Mouse (Mus musculus) liver (tissue): ENCODE data around the gene Mgat2.

ENCODE experiments used
- DNase-seq: peaks from one replicate; pipeline ENCODE4 v3.0.0-alpha.2; 2020; ENCODE audit warnings: mixed read lengths

Mgat2 gene

GRCm38 (mm10) chr12:69181800-69182199, 2.2 kb upstream of the Mgat2 start:
- DNase-seq, result no peak

- DNase-seq, result peak; percentile 68
Measured at GRCm38 (mm10) chr12:69184342-69185295, 662 bp downstream of the Mgat2 start.

GRCm38 (mm10) chr12:69185371-69185770, 1.4 kb downstream of the Mgat2 start:
- no peak for DNase-seq

- DNase-seq, result no peak
Measured at GRCm38 (mm10) chr12:69186811-69187471, 3.0 kb downstream of the Mgat2 start.

- DNase-seq, result no peak
Measured at GRCm38 (mm10) chr12:69190074-69190473, 6.1 kb downstream of the Mgat2 start.

- no peak for DNase-seq
Measured at GRCm38 (mm10) chr12:69190522-69190921, 6.6 kb downstream of the Mgat2 start.

- DNase-seq, result no peak
Measured at GRCm38 (mm10) chr12:69191396-69191795, 7.4 kb downstream of the Mgat2 start.

GRCm38 (mm10) chr12:69192637-69193036, 8.7 kb downstream of the Mgat2 start:
- DNase-seq, result no peak

- DNase-seq, result peak; percentile 82
Measured at GRCm38 (mm10) chr12:69196444-69197377, 12.8 kb downstream of the Mgat2 start, which contains the start of gene Gm49383. Gm49383 (minus strand) TSS chr12:69197104.

- DNase-seq, result peak; percentile 76
Measured at GRCm38 (mm10) chr12:69197378-69198163, 13.6 kb downstream of the Mgat2 start.

GRCm38 (mm10) chr12:69198164-69198535, 14.2 kb downstream of the Mgat2 start, which contains the start of gene Dnaaf2:
Dnaaf2 (minus strand) TSS chr12:69198429.
- peak; percentile 80 for DNase-seq

- no peak for DNase-seq
Measured at GRCm38 (mm10) chr12:69198985-69199384, 15.0 kb downstream of the Mgat2 start.

- no peak for DNase-seq
Measured at GRCm38 (mm10) chr12:69204052-69204833, 20.3 kb downstream of the Mgat2 start, which contains the start of gene Gm49384. Gm49384 (minus strand) TSS chr12:69204267.

- DNase-seq, result no peak
Measured at GRCm38 (mm10) chr12:69207396-69207795, 23.4 kb downstream of the Mgat2 start.

- DNase-seq, result no peak
Measured at GRCm38 (mm10) chr12:69207926-69208325, 24.0 kb downstream of the Mgat2 start.

GRCm38 (mm10) chr12:69208520-69208919, 24.6 kb downstream of the Mgat2 start:
- DNase-seq, result no peak

GRCm38 (mm10) chr12:69210056-69210979, 26.4 kb downstream of the Mgat2 start:
- no peak for DNase-seq

- DNase-seq, result no peak
Measured at GRCm38 (mm10) chr12:69211057-69211456, 27.1 kb downstream of the Mgat2 start.

- DNase-seq, result no peak
Measured at GRCm38 (mm10) chr12:69213186-69213777, 29.3 kb downstream of the Mgat2 start.
